Mouse (Mus musculus): Measurements from ENCODE around the gene Mmachc.

DNA sequence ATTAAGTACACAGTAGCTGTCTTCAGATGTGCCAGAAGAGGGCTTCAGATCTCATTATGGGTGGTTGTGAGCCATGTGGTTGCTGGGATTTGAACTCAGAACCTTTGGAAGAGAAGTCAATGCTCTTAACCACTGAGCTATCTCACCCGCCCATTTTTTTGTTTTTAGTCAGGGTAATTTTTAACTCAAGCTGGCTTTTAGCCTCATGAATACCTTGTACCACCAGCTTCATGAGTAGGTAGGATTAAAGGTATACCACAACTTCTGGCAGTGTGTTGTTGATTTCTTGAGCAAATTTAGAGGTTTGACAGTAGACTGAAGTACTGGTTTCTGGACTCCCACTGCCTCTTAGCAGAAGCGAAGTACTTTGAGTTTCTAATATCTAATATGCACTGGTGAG, 16.1 kb downstream of the Mmachc start:
- TF ChIP-seq POLR2A (IDR thresholded peaks at IDR 0.05; ENCODE audit: insufficient read length, low read depth): no peak
- no peak for TF ChIP-seq SRF (IDR thresholded peaks at IDR 0.05; ENCODE audit: control insufficient read depth, insufficient read length, low read depth)
- no peak for TF ChIP-seq MAX (IDR thresholded peaks at IDR 0.05; ENCODE audit: low read depth)
- TF ChIP-seq E2F4 (IDR thresholded peaks at IDR 0.05; ENCODE audit: insufficient read depth): no peak
- TF ChIP-seq USF1 (IDR thresholded peaks at IDR 0.05; ENCODE audit: low read depth): no peak
- no peak for TF ChIP-seq TCF12 (IDR thresholded peaks at IDR 0.05; ENCODE audit: insufficient read depth, poor library complexity, severe bottlenecking)
